Mouse (Mus musculus): ENCODE results near the gene Spindoc. TPM values are rescaled to one million over a fixed set of nuclear protein-coding genes. Genes with fewer than 3 reads are reported as not detected.
A peak's percentile ranks its signal among the peaks of the same experiment; 100 is the strongest.

Gene Spindoc
- polyA plus RNA-seq, 1 experiment, result 0.66 TPM

DNA sequence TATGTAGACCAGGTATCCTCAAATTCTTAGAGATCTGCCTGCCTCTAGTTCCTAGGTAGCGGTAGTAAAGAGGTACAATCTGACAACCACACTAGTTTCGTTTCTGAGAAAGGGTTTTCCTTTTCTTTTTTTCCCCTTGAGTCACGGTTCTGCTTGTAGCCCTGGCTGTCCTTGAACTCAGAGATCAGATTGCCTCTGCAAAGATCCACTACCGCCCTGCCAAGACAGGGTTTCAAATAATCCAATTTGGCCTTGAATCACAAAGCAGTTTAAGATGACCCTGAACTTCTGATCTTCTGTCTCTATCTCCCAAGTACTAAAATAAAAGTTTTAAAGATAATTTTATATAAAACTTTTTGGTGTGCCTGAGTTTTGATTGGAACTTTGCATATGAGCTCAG is 65.1 kb downstream of the Spindoc start:
- H3K36me3 ChIP-seq (ENCODE audit: control insufficient read depth), result no peaks in the 10 kb centered on the region; the same call in none of the 2 replicates
- H3K9me3 ChIP-seq (ENCODE audit: control insufficient read depth, low read length), result no peaks in the 10 kb centered on the region
- H3K27me3 ChIP-seq (ENCODE audit: control insufficient read depth), result no peaks in the 10 kb centered on the region
- H3K4me1 ChIP-seq (ENCODE audit: control insufficient read depth), result peaks cover 34% of the 10 kb centered on the region
- TF ChIP-seq GATA1 (IDR thresholded peaks at IDR 0.05; ENCODE audit: low read length) (no peak), TAL1 (IDR thresholded peaks at IDR 0.05; ENCODE audit: low read length) (no peak)
- no peak overlapping the region for H3K4me3 ChIP-seq (replicated peaks)

- Histone ChIP-seq H3K9me3 (ENCODE audit: control insufficient read depth, low read length) (no peaks in the 10 kb centered on the region), H3K4me1 (ENCODE audit: control insufficient read depth) (peaks cover 34% of the 10 kb centered on the region), H3K27me3 (ENCODE audit: control insufficient read depth) (no peaks in the 10 kb centered on the region), H3K4me3 (replicated peaks) (no peak overlapping the region), H3K36me3 (ENCODE audit: control insufficient read depth) (no peaks in the 10 kb centered on the region; the same call in 1 of the 2 replicates)
- TF ChIP-seq GATA1 (IDR thresholded peaks at IDR 0.05; ENCODE audit: low read length) (no peak), TAL1 (IDR thresholded peaks at IDR 0.05; ENCODE audit: low read length) (no peak)
Observed at GRCm38 (mm10) chr19:7316822-7317221, 66.0 kb downstream of the Spindoc start.

- Histone ChIP-seq H3K9me3 (ENCODE audit: control insufficient read depth, low read length) (no peaks in the 10 kb centered on the region), H3K4me1 (ENCODE audit: control insufficient read depth) (peaks cover 45% of the 10 kb centered on the region), H3K36me3 (ENCODE audit: control insufficient read depth) (no peaks in the 10 kb centered on the region; the same call in 1 of the 2 replicates), H3K4me3 (replicated peaks) (no peak overlapping the region), H3K27me3 (ENCODE audit: control insufficient read depth) (no peaks in the 10 kb centered on the region)
- TF ChIP-seq TAL1 (IDR thresholded peaks at IDR 0.05; ENCODE audit: low read length), result no peak
- TF ChIP-seq GATA1 (IDR thresholded peaks at IDR 0.05; ENCODE audit: low read length), result no peak
Observed at GRCm38 (mm10) chr19:7315587-7315984, 67.2 kb downstream of the Spindoc start.

DNA sequence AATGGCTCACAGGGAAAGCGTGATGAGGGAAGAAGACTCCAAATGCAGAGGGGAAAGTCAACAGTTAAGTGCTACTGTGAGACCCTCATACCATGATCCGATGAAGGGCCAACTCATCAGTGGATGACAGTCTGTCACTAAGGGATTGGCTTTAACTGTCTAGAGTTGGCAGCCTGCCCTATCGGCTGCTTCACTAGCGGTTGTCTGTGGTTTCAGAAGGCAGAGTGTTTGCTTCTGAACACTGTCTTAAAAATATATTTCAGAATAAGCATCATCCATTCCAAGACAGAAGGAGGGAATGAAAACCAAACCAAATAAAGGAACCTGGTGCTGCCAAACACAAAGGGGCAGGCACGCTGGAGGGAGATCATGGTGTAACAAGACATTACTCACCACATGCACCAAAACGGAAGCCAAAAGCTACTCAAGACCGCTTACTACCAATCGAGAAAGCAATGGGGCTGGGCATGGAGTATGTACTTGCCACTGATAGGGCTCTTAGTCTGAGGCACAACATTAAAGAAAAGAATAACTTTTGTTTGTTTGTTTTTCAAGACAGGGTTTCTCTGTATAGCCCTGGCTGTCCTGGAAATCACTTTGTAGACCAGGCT is 67.7 kb downstream of the Spindoc start:
- H3K27me3 ChIP-seq (ENCODE audit: control insufficient read depth), result no peaks in the 10 kb centered on the region
- H3K36me3 ChIP-seq (ENCODE audit: control insufficient read depth), result no peaks in the 10 kb centered on the region; the same call in 1 of the 2 replicates
- H3K4me3 ChIP-seq (replicated peaks), result no peak overlapping the region
- H3K9me3 ChIP-seq (ENCODE audit: control insufficient read depth, low read length), result no peaks in the 10 kb centered on the region
- TF ChIP-seq GATA1 (IDR thresholded peaks at IDR 0.05; ENCODE audit: low read length), result no peak
- no peak for TF ChIP-seq TAL1 (IDR thresholded peaks at IDR 0.05; ENCODE audit: low read length)
- peaks cover 50% of the 10 kb centered on the region for H3K4me1 ChIP-seq (ENCODE audit: control insufficient read depth)

- Histone ChIP-seq H3K9me3 (ENCODE audit: control insufficient read depth, low read length) (no peaks in the 10 kb centered on the region), H3K36me3 (ENCODE audit: control insufficient read depth) (no peaks in the 10 kb centered on the region; the same call in 1 of the 2 replicates), H3K27me3 (ENCODE audit: control insufficient read depth) (no peaks in the 10 kb centered on the region), H3K4me1 (ENCODE audit: control insufficient read depth) (peaks cover 63% of the 10 kb centered on the region), H3K4me3 (replicated peaks) (no peak overlapping the region)
- no peak for TF ChIP-seq GATA1 (IDR thresholded peaks at IDR 0.05; ENCODE audit: low read length)
- TF ChIP-seq TAL1 (IDR thresholded peaks at IDR 0.05; ENCODE audit: low read length), result no peak
Observed at GRCm38 (mm10) chr19:7313660-7314059, 69.1 kb downstream of the Spindoc start.

DNA sequence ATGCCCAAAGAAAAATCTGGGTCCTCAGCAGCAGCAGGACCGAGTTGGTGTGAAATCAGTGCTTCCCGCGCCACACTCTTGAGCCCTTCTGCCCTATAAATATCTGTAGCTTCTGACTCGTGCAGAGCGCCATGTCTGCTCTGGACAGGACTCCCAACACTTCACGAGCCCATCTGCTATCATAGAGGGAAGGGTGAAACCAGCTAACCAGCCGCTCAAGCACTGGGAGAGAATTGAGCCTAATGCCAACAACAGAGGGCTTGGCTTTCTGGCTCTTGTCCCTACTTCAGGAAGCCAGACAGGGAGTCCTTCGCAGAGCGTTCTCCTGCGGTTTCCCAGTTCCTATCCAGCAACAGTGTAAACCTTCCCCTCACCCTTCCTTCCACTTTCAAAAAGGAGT is 71.5 kb downstream of the Spindoc start:
- no peak for TF ChIP-seq GATA1 (IDR thresholded peaks at IDR 0.05; ENCODE audit: low read length)
- no peak for TF ChIP-seq TAL1 (IDR thresholded peaks at IDR 0.05; ENCODE audit: low read length)
- no peaks in the 10 kb centered on the region for H3K9me3 ChIP-seq (ENCODE audit: control insufficient read depth, low read length)
- peaks cover 11% of the 10 kb centered on the region for H3K36me3 ChIP-seq (ENCODE audit: control insufficient read depth)
- peaks cover 82% of the 10 kb centered on the region for H3K4me1 ChIP-seq (ENCODE audit: control insufficient read depth)
- H3K4me3 ChIP-seq (replicated peaks), result no peak overlapping the region
- no peaks in the 10 kb centered on the region for H3K27me3 ChIP-seq (ENCODE audit: control insufficient read depth)

- Histone ChIP-seq H3K4me3 (replicated peaks) (peak overlapping the region; percentile 8), H3K27me3 (ENCODE audit: control insufficient read depth) (no peaks in the 10 kb centered on the region), H3K36me3 (ENCODE audit: control insufficient read depth) (peaks cover 15% of the 10 kb centered on the region), H3K4me1 (ENCODE audit: control insufficient read depth) (peaks cover 84% of the 10 kb centered on the region), H3K9me3 (ENCODE audit: control insufficient read depth, low read length) (no peaks in the 10 kb centered on the region)
- TF ChIP-seq TAL1 (IDR thresholded peaks at IDR 0.05; ENCODE audit: low read length) (peak; percentile 62), GATA1 (IDR thresholded peaks at IDR 0.05; ENCODE audit: low read length) (no peak)
Observed at GRCm38 (mm10) chr19:7310704-7311103, 72.1 kb downstream of the Spindoc start.

GRCm38 (mm10) chr19:7309738-7310330 is 73.0 kb downstream of the Spindoc start:
- no peak for TF ChIP-seq GATA1 (IDR thresholded peaks at IDR 0.05; ENCODE audit: low read length)
- TF ChIP-seq TAL1 (IDR thresholded peaks at IDR 0.05; ENCODE audit: low read length), result no peak
- Histone ChIP-seq H3K9me3 (ENCODE audit: control insufficient read depth, low read length) (no peaks in the 10 kb centered on the region), H3K4me1 (ENCODE audit: control insufficient read depth) (peaks cover 85% of the 10 kb centered on the region), H3K27me3 (ENCODE audit: control insufficient read depth) (no peaks in the 10 kb centered on the region), H3K4me3 (replicated peaks) (no peak overlapping the region), H3K36me3 (ENCODE audit: control insufficient read depth) (peaks cover 19% of the 10 kb centered on the region)

GRCm38 (mm10) chr19:7307995-7308770 is 74.6 kb downstream of the Spindoc start:
- no peak for TF ChIP-seq TAL1 (IDR thresholded peaks at IDR 0.05; ENCODE audit: low read length)
- TF ChIP-seq GATA1 (IDR thresholded peaks at IDR 0.05; ENCODE audit: low read length), result no peak; the same call in none of the 2 replicates
- Histone ChIP-seq H3K27me3 (ENCODE audit: control insufficient read depth) (no peaks in the 10 kb centered on the region), H3K36me3 (ENCODE audit: control insufficient read depth) (peaks cover 28% of the 10 kb centered on the region), H3K4me3 (replicated peaks) (peak overlapping the region; percentile 47), H3K4me1 (ENCODE audit: control insufficient read depth) (peaks cover 81% of the 10 kb centered on the region), H3K9me3 (ENCODE audit: control insufficient read depth, low read length) (no peaks in the 10 kb centered on the region)
